Mouse (Mus musculus): ENCODE results near the gene Fabp6. TPM values are rescaled to one million over a fixed set of nuclear protein-coding genes. Genes with fewer than 3 reads are reported as not detected.

The Fabp6 gene
- polyA plus RNA-seq, 1 experiment from 2014 or later, result not detected

DNA sequence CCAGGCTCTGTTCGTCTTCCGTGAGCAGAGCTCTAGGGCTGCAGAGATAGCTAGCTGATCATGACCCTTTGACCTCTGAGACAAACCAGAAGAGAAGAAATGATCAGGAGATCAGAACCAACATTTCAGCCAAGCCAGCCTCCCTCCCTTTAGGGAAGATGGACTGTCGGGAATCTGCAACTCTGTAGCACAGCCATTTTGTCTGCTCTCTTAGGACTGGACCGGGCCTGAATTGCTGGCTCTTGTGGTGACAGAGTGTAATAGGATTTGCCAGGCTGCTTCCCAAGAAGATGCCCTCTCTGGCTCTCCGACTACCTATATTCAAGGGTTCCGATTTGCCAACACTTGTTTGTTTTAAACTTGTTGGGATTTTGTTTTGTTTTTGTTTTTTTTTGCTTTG is 48.7 kb downstream of the Fabp6 start:
- H3K36me3 ChIP-seq, result peaks cover 56% of the 10 kb centered on the region
- whole genome bisulfite sequencing, result 67% methylated on average over 6 of the region's 6 CpGs
- H3K4me3 ChIP-seq, result no peak overlapping the region
- H3K27me3 ChIP-seq (ENCODE audit: low read depth, poor library complexity, severe bottlenecking), result no peaks in the 10 kb centered on the region
- no peak overlapping the region for H3K27ac ChIP-seq (replicated peaks)
- peaks cover 57% of the 10 kb centered on the region for H3K4me1 ChIP-seq
- H3K9me3 ChIP-seq (replicated peaks), result no peaks in the 10 kb centered on the region
- no peak for DNase-seq (ENCODE audit: low spot score)

GRCm38 (mm10) chr11:43551756-43552155 is 49.6 kb downstream of the Fabp6 start:
- Histone ChIP-seq H3K9me3 (replicated peaks) (no peaks in the 10 kb centered on the region), H3K27ac (replicated peaks) (no peak overlapping the region), H3K4me3 (no peak overlapping the region), H3K27me3 (ENCODE audit: low read depth, poor library complexity, severe bottlenecking) (no peaks in the 10 kb centered on the region), H3K36me3 (peaks cover 54% of the 10 kb centered on the region), H3K4me1 (peaks cover 66% of the 10 kb centered on the region)
- WGBS, result 96% methylated on average over 3 of the region's 3 CpGs
- DNase-seq (ENCODE audit: low spot score), result no peak

DNA sequence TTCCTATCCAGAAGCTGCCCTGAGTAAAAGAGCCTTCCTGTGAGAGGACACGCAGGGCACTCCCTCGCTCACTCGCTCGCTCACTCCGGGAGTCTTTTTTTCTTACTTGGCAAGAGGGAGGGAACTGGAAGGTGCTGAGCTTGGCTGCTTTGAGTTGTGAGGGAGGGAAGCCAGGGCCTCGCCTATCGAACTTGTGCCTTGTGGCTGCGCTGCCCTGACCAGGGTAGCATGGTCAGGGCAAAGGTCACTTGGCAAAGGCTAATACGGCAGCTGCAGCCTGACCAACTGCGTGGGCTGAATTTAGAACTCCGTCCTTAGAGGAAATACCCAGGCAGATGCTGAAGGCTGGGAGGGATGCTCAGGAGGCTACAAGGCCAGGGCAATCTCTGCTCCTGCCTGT is 51.6 kb downstream of the Fabp6 start:
- H3K27ac ChIP-seq (replicated peaks), result peak overlapping the region; percentile 83
- no peak for DNase-seq (ENCODE audit: low spot score)
- peaks cover 86% of the 10 kb centered on the region for H3K4me1 ChIP-seq
- H3K4me3 ChIP-seq, result no peak overlapping the region
- 50% methylated on average over 11 of the region's 11 CpGs for WGBS
- H3K27me3 ChIP-seq (ENCODE audit: low read depth, poor library complexity, severe bottlenecking), result no peaks in the 10 kb centered on the region
- peaks cover 57% of the 10 kb centered on the region for H3K36me3 ChIP-seq
- H3K9me3 ChIP-seq (replicated peaks), result no peaks in the 10 kb centered on the region

DNA sequence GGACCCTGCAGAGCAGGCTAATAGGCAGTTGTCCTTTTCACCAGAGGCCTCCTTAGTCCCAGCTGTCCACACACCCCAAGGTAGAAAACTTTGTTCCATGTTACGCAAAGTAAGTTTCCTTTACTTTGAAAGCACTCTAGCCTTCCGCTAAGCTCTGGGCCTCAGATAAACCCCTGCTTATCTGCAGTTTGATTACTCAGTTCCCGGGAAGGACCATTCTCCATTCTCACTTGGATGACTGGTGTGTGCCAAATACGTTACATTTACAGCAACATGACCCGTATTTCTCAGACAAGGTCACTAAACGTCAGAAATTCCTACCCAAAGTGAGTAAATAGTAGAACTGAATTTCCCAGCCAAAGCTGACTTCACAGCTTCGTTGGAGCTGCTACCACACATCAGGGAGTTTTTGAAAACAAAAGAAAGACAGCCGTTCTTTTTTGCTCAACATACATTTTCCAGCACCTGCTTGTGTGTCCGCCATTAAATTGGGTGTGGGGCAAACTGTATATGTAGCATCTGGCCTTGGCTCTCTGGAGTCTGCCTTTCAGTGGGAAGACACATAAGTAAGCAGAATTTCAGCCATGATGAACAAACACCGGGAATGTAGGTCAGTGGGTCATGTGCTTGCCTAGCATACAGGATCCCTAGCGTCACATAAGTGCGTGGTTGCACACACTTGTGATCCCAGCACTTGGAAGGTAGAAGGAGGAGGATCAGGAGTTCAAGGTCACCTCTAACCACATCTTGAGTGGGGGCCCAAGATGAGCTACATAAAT is 52.5 kb downstream of the Fabp6 start:
- Histone ChIP-seq H3K4me1 (peaks cover 87% of the 10 kb centered on the region), H3K9me3 (replicated peaks) (no peaks in the 10 kb centered on the region), H3K27ac (replicated peaks) (peak overlapping the region; percentile 83)

DNA sequence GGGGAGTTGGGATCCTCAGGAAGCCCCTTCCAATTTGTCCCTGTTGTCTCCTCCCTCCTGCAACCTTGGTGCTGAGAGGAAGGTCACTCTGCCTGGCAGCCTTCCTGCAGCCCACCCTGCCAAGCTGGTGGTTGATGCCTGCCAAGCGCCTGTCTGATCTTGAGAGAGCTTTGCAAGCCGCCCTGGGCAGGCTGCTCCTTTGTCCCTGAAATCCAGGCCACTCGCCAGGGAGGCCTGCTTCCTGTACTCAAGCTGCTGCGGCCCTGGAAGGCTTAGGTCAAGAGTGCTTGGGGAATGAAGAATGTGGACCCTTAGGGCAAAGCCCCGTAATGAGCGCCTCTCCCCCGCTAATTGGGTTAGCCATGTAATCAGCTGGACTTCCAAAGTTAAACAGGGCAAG is 53.2 kb downstream of the Fabp6 start:
- Histone ChIP-seq H3K9me3 (replicated peaks) (no peaks in the 10 kb centered on the region), H3K27ac (replicated peaks) (peak overlapping the region; percentile 83), H3K4me3 (no peak overlapping the region), H3K27me3 (ENCODE audit: low read depth, poor library complexity, severe bottlenecking) (no peaks in the 10 kb centered on the region), H3K36me3 (peaks cover 62% of the 10 kb centered on the region), H3K4me1 (peaks cover 92% of the 10 kb centered on the region)
- 31% methylated on average over 7 of the region's 7 CpGs for WGBS
- DNase-seq (ENCODE audit: low spot score), result peak; percentile 53

More for the DNA sequence above, 52.5 kb downstream of the Fabp6 start:
- H3K27me3 ChIP-seq (ENCODE audit: low read depth, poor library complexity, severe bottlenecking), result no peaks in the 10 kb centered on the region
- H3K36me3 ChIP-seq, result peaks cover 57% of the 10 kb centered on the region
- WGBS, result 76% methylated on average over 12 of the region's 12 CpGs
- H3K4me3 ChIP-seq, result no peak overlapping the region
- DNase-seq (ENCODE audit: low spot score), result no peak

DNA sequence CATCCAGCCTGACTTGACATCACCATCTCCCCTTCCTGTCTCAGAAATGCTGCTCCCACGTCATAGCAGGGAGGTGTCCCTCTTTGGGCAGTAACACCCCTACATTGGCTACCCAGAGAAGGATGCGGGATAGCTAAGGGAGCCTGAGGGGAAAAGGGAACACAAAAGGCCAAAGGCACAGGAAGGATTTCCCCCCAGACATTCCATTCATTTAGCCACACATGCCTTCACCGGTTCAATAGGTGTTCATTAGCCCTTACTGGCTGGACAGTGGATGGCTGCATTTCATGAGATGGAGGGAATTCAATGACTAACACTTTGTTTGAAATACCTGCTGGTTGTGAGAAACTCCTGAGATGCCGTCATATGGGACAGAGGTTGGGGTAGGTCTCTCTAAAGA is 54.7 kb downstream of the Fabp6 start:
- 48% methylated on average over 4 of the region's 4 CpGs for WGBS
- H3K4me3 ChIP-seq, result no peak overlapping the region
- DNase-seq (ENCODE audit: low spot score), result no peak
- peaks cover 80% of the 10 kb centered on the region for H3K4me1 ChIP-seq
- H3K36me3 ChIP-seq, result peaks cover 71% of the 10 kb centered on the region
- no peaks in the 10 kb centered on the region for H3K27me3 ChIP-seq (ENCODE audit: low read depth, poor library complexity, severe bottlenecking)
- peak overlapping the region; percentile 0; the same call in 1 of the 2 replicates for H3K27ac ChIP-seq (replicated peaks)
- no peaks in the 10 kb centered on the region for H3K9me3 ChIP-seq (replicated peaks)

Other genes with a start within 250 kb of the Fabp6 start
- gene Pttg1, start 175.3 kb downstream of the Fabp6 start, polyA plus RNA-seq (2016; fragmentation: Nextera tagmentation; extraction: Ambion mirVana), result 94.6 and 109 TPM in 2 replicates
- 59.2 and 59.5 TPM in 2 replicates for gene Slu7, start 167.8 kb downstream of the Fabp6 start, polyA plus RNA-seq (2016; fragmentation: Nextera tagmentation; extraction: Ambion mirVana)
- gene C1qtnf2, start 127.3 kb downstream of the Fabp6 start, polyA plus RNA-seq (2016; fragmentation: Nextera tagmentation; extraction: Ambion mirVana), result 1.4 and 2.2 TPM in 2 replicates
- 40.3 and 41.3 TPM in 2 replicates for gene Ccnjl, start 72.8 kb downstream of the Fabp6 start, polyA plus RNA-seq (2016; fragmentation: Nextera tagmentation; extraction: Ambion mirVana)
- gene 4933415A04Rik, start 14.5 kb downstream of the Fabp6 start, polyA plus RNA-seq (2016; fragmentation: Nextera tagmentation; extraction: Ambion mirVana), result 12.1 and 14.2 TPM in 2 replicates
- gene Pwwp2a, start 80.5 kb upstream of the Fabp6 start, polyA plus RNA-seq (2016; fragmentation: Nextera tagmentation; extraction: Ambion mirVana), result 28.9 and 31.0 TPM in 2 replicates
- 83.0 and 85.7 TPM in 2 replicates for gene Ttc1, start 146.5 kb upstream of the Fabp6 start, polyA plus RNA-seq (2016; fragmentation: Nextera tagmentation; extraction: Ambion mirVana)

Data from midbrain, embryonic 10.5 days (tissue).